Mouse (Mus musculus): ENCODE measurements around the gene Ostm1. TPM values are rescaled to one million over a fixed set of nuclear protein-coding genes. Genes with fewer than 3 reads are reported as not detected.
A peak's percentile ranks its signal among the peaks of the same experiment; 100 is the strongest.

Gene Ostm1
- polyA plus RNA-seq, 1 experiment from 2014 or later: 85.1 TPM

GRCm38 (mm10) chr10:42630596-42631355 is 47.2 kb downstream of the Ostm1 start:
- no peak overlapping the region for H3K4me3 ChIP-seq (ENCODE audit: inconsistent target)
- no peaks in the 10 kb centered on the region for H3K79me2 ChIP-seq (ENCODE audit: inconsistent target)
- H3K27ac ChIP-seq: no peak overlapping the region
- no peaks in the 10 kb centered on the region for H3K36me3 ChIP-seq (ENCODE audit: inconsistent target)
- 20% methylated on average over 16 of the region's 19 CpGs for WGBS (ENCODE audit: missing documents)

DNA sequence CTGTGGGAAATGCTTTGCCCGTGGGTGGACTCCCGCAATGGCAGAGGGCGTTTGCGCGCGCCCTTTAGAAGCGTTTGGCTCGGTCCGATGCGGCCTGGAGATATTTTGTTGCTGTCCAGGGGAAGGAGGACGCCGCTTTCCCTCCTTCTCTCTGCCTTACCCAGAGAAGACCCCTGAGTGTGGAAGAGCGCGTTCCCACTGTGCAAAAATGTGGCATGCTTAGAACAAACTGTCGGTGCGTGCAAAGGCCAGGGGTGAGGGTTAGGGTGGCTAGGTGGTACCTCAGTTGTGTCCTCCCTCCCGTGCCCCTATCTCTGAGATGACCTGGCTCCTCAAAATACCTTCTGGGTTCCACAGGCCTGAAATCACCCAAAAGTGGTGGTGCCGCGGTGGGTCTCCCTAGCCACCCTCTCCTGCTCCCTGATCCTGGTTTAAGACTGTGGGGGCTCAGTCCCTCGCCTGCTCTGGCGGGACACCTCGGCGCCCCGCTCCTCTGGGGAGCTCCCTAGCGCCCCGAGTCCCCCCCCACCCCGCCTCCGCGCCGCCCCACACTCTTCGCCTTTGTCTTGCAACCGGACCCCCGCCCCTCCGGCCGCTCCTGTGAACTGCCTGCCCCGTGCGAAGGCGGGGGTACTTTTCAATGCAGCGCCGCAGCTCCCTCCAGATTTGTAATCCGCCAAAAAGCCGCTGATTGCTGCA is 48.3 kb downstream of the Ostm1 start:
- H3K27ac ChIP-seq: no peak overlapping the region
- H3K79me2 ChIP-seq (ENCODE audit: inconsistent target): no peaks in the 10 kb centered on the region
- no peaks in the 10 kb centered on the region for H3K36me3 ChIP-seq (ENCODE audit: inconsistent target)
- 6% methylated on average over 42 of the region's 42 CpGs for WGBS (ENCODE audit: missing documents)
- H3K4me3 ChIP-seq (ENCODE audit: inconsistent target): peak overlapping the region; percentile 41; the same call in 1 of the 2 replicates

DNA sequence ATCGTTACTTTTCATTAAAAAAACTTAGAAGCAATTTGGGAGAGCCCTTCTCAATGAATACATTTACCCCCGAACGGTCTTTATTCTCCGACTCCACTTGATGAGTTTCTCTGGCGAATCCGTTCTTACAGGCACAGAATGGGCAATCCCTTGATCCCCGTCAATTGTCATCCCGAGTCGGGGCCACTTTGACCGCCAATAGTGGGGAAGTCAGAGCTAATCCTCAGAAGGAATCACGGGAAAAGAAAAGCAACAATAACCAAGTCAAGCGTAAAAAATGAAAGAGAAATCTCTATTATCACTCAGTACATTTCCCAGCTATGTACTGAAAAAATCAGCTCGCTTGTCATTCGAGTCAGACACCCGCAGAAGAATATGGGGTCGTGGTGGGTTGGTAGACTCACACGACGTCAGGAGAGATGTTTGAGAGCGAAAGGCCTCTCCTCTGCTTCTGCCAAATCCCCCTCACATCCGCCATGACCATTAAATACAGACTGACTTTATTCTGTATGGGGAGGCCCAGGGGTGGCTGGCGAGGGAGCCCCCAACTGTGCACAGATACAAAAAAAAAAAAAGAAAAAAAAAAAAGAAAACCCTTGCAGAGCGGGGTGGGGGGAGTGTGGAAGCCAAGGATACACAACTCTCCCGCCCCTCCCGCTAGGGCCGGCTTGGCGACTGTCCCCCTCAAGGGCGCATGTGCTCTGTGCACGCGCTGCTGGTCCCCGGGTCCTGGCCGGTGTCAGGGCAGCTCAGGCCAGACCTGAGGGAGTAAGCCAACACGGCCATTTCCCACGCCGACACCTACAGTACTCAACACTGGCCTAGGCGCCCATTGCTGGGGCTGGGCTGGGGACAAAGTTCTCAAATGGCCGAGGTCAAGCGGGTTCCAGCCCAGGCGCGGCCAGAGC is 49.1 kb downstream of the Ostm1 start:
- no peaks in the 10 kb centered on the region for H3K79me2 ChIP-seq (ENCODE audit: inconsistent target)
- no peaks in the 10 kb centered on the region for H3K36me3 ChIP-seq (ENCODE audit: inconsistent target)
- 3% methylated on average over 38 of the region's 39 CpGs for WGBS (ENCODE audit: missing documents)
- H3K27ac ChIP-seq: no peak overlapping the region
- peak overlapping the region; percentile 41 for H3K4me3 ChIP-seq (ENCODE audit: inconsistent target)

GRCm38 (mm10) chr10:42633361-42634121 is 49.9 kb downstream of the Ostm1 start:
- 4% methylated on average over 23 of the region's 23 CpGs for WGBS (ENCODE audit: missing documents)
- Histone ChIP-seq H3K79me2 (ENCODE audit: inconsistent target) (no peaks in the 10 kb centered on the region), H3K4me3 (ENCODE audit: inconsistent target) (peak overlapping the region; percentile 41), H3K27ac (no peak overlapping the region), H3K36me3 (ENCODE audit: inconsistent target) (no peaks in the 10 kb centered on the region)

- WGBS (ENCODE audit: missing documents): 16% methylated on average over 8 of the region's 8 CpGs
- Histone ChIP-seq H3K27ac (no peak overlapping the region), H3K4me3 (ENCODE audit: inconsistent target) (no peak overlapping the region), H3K36me3 (ENCODE audit: inconsistent target) (no peaks in the 10 kb centered on the region), H3K79me2 (ENCODE audit: inconsistent target) (no peaks in the 10 kb centered on the region)
These were observed 50.6 kb downstream of the Ostm1 start for GRCm38 (mm10) chr10:42634122-42634720.

- Histone ChIP-seq H3K79me2 (ENCODE audit: inconsistent target) (no peaks in the 10 kb centered on the region), H3K36me3 (ENCODE audit: inconsistent target) (no peaks in the 10 kb centered on the region), H3K4me3 (ENCODE audit: inconsistent target) (no peak overlapping the region), H3K27ac (no peak overlapping the region)
- 19% methylated on average over 11 of the region's 11 CpGs for WGBS (ENCODE audit: missing documents)
These were observed 51.4 kb downstream of the Ostm1 start for GRCm38 (mm10) chr10:42635046-42635445.

GRCm38 (mm10) chr10:42635566-42636359 is 52.1 kb downstream of the Ostm1 start:
- Histone ChIP-seq H3K36me3 (ENCODE audit: inconsistent target) (no peaks in the 10 kb centered on the region), H3K27ac (no peak overlapping the region), H3K4me3 (ENCODE audit: inconsistent target) (no peak overlapping the region), H3K79me2 (ENCODE audit: inconsistent target) (no peaks in the 10 kb centered on the region)
- 10% methylated on average over 36 of the region's 52 CpGs for WGBS (ENCODE audit: missing documents)

GRCm38 (mm10) chr10:42636360-42637182 is 52.9 kb downstream of the Ostm1 start:
- 10% methylated on average over 27 of the region's 27 CpGs for WGBS (ENCODE audit: missing documents)
- Histone ChIP-seq H3K79me2 (ENCODE audit: inconsistent target) (no peaks in the 10 kb centered on the region), H3K36me3 (ENCODE audit: inconsistent target) (no peaks in the 10 kb centered on the region), H3K4me3 (ENCODE audit: inconsistent target) (no peak overlapping the region), H3K27ac (no peak overlapping the region)

- WGBS (ENCODE audit: missing documents): 4% methylated on average over 18 of the region's 18 CpGs
- Histone ChIP-seq H3K4me3 (ENCODE audit: inconsistent target) (no peak overlapping the region), H3K36me3 (ENCODE audit: inconsistent target) (no peaks in the 10 kb centered on the region), H3K27ac (no peak overlapping the region), H3K79me2 (ENCODE audit: inconsistent target) (no peaks in the 10 kb centered on the region)
These were observed 53.7 kb downstream of the Ostm1 start for GRCm38 (mm10) chr10:42637183-42637788.

DNA sequence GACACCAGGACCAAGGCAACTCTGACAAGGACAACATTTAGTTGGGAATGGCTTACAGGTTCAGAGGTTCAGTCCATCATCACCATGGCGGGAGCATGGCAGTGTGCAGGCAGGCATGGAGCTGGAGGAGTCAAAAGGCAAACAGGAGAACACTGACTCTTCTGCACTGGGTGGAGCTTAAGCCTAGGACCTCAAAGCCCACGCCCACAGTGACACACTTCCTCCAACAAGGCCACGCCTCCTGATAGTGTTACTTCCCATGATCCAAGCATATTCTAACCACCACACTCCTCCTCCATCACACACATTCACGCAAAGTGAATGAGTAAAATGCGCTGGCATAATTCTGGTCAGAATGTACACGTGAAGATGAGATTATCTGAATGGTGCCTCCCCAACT is 56.2 kb downstream of the Ostm1 start:
- 89% methylated on average over 6 of the region's 6 CpGs for WGBS (ENCODE audit: missing documents)
- Histone ChIP-seq H3K79me2 (ENCODE audit: inconsistent target) (no peaks in the 10 kb centered on the region), H3K27ac (no peak overlapping the region), H3K4me3 (ENCODE audit: inconsistent target) (no peak overlapping the region), H3K36me3 (ENCODE audit: inconsistent target) (no peaks in the 10 kb centered on the region)

- no peaks in the 10 kb centered on the region for H3K79me2 ChIP-seq (ENCODE audit: inconsistent target)
- no peak overlapping the region for H3K4me3 ChIP-seq (ENCODE audit: inconsistent target)
- 88% methylated on average over 9 of the region's 9 CpGs for WGBS (ENCODE audit: missing documents)
- no peaks in the 10 kb centered on the region for H3K36me3 ChIP-seq (ENCODE audit: inconsistent target)
- no peak overlapping the region for H3K27ac ChIP-seq
These were observed 60.0 kb downstream of the Ostm1 start for GRCm38 (mm10) chr10:42643638-42644037.

GRCm38 (mm10) chr10:42646340-42646739 is 62.7 kb downstream of the Ostm1 start:
- Histone ChIP-seq H3K79me2 (ENCODE audit: inconsistent target) (no peaks in the 10 kb centered on the region), H3K4me3 (ENCODE audit: inconsistent target) (no peak overlapping the region), H3K27ac (no peak overlapping the region), H3K36me3 (ENCODE audit: inconsistent target) (no peaks in the 10 kb centered on the region)
- WGBS (ENCODE audit: missing documents): 89% methylated on average over 4 of the region's 4 CpGs

Data from macrophage (primary cell).